Mouse (Mus musculus): ENCODE results near the gene Mettl23. TPM values are rescaled to one million over a fixed set of nuclear protein-coding genes. Genes with fewer than 3 reads are reported as not detected.

Mettl23 gene
- polyA plus RNA-seq, 1 experiment = 27.5 TPM

DNA sequence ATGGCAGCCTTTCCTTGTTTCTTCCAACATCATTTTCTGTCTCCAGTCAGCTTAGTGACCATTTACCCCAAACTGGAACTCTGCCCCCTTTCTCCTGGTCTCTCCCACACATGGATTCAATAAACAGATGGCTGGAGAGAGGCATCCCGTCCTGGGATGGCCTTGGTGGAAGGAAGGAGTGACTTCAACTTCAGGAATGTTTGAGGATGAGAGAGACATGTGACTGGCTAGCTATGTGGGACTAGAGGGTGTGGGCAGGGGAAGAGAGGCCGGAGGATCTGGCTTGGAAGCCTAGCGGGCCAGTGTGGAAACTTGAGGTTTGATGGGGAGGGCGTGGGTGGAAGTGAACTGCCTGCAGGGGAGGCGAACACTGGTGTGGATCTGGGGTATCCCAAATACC, 26.3 kb upstream of the Mettl23 start:
- H3K9ac ChIP-seq (ENCODE audit: low read depth, poor library complexity, severe bottlenecking) = no peak overlapping the region
- H3K4me1 ChIP-seq (ENCODE audit: control insufficient read depth, insufficient read depth, low read length) = peaks cover 10% of the 10 kb centered on the region
- no peaks in the 10 kb centered on the region for H3K36me3 ChIP-seq (ENCODE audit: control insufficient read depth, insufficient read depth, low read length, poor library complexity, severe bottlenecking)
- H3K4me3 ChIP-seq (ENCODE audit: low read depth, low read length) = no peak overlapping the region
- H3K9me3 ChIP-seq (replicated peaks; ENCODE audit: control insufficient read depth, insufficient read depth, low read length, poor library complexity, severe bottlenecking) = no peaks in the 10 kb centered on the region
- no peaks in the 10 kb centered on the region for H3K27me3 ChIP-seq (ENCODE audit: control insufficient read depth, insufficient read depth, low read length, poor library complexity, severe bottlenecking)
- no peak overlapping the region for H3K27ac ChIP-seq (ENCODE audit: insufficient read depth, low read length)
- no peak for TF ChIP-seq CTCF (IDR thresholded peaks at IDR 0.05; ENCODE audit: low read depth, low read length)
- no peak for TF ChIP-seq EP300 (IDR thresholded peaks at IDR 0.05; ENCODE audit: insufficient read depth, low read depth, low read length)
- no peak for TF ChIP-seq POLR2A (IDR thresholded peaks at IDR 0.05; ENCODE audit: insufficient read depth, low read length)

DNA sequence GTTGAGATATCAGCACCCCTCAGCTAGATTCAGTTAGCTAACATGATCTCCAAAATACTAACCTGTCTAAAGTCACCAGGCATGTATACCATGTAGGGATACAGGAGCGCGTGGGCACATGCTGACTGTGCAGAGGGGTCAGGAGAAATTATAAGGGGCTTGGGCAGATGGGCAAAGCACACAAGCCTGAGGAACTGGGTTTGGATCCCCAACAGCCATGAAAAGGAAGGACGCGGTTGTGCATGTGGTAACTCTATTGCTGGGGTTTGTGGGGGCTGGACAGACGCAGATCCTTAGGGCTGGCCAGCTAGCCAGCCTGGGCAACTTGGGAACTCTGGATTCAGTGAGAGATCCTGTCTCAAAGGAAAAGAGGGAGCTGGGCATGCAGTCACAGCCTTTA, 25.5 kb upstream of the Mettl23 start:
- no peaks in the 10 kb centered on the region for H3K36me3 ChIP-seq (ENCODE audit: control insufficient read depth, insufficient read depth, low read length, poor library complexity, severe bottlenecking)
- TF ChIP-seq CTCF (IDR thresholded peaks at IDR 0.05; ENCODE audit: low read depth, low read length) = no peak
- TF ChIP-seq EP300 (IDR thresholded peaks at IDR 0.05; ENCODE audit: insufficient read depth, low read depth, low read length) = no peak
- TF ChIP-seq POLR2A (IDR thresholded peaks at IDR 0.05; ENCODE audit: insufficient read depth, low read length) = no peak
- H3K4me1 ChIP-seq (ENCODE audit: control insufficient read depth, insufficient read depth, low read length) = peaks cover 10% of the 10 kb centered on the region
- no peaks in the 10 kb centered on the region for H3K27me3 ChIP-seq (ENCODE audit: control insufficient read depth, insufficient read depth, low read length, poor library complexity, severe bottlenecking)
- no peaks in the 10 kb centered on the region for H3K9me3 ChIP-seq (replicated peaks; ENCODE audit: control insufficient read depth, insufficient read depth, low read length, poor library complexity, severe bottlenecking)
- no peak overlapping the region for H3K9ac ChIP-seq (ENCODE audit: low read depth, poor library complexity, severe bottlenecking)
- H3K27ac ChIP-seq (ENCODE audit: insufficient read depth, low read length) = no peak overlapping the region
- no peak overlapping the region for H3K4me3 ChIP-seq (ENCODE audit: low read depth, low read length)

DNA sequence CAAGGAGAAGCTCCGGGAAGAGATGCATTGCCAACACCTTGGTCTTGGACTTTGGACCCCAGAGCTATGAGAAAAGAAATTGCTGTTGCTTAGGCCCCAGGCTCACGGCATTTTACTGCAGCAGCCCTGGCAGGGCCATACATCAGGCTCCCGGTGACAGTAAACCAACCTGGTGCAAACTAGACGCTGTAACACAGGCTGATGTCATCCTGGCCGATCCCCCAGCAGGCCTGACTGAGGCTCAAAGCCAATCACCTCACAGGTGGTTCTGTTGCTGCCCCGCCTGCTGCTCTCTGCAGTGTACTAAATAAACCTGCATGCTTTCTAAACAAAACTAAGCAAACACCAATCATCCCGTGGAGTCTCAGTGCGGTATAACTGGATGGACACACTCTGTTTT, 24.4 kb upstream of the Mettl23 start:
- Histone ChIP-seq H3K9ac (ENCODE audit: low read depth, poor library complexity, severe bottlenecking) (no peak overlapping the region), H3K27me3 (ENCODE audit: control insufficient read depth, insufficient read depth, low read length, poor library complexity, severe bottlenecking) (no peaks in the 10 kb centered on the region), H3K36me3 (ENCODE audit: control insufficient read depth, insufficient read depth, low read length, poor library complexity, severe bottlenecking) (no peaks in the 10 kb centered on the region), H3K27ac (ENCODE audit: insufficient read depth, low read length) (no peak overlapping the region), H3K9me3 (replicated peaks; ENCODE audit: control insufficient read depth, insufficient read depth, low read length, poor library complexity, severe bottlenecking) (no peaks in the 10 kb centered on the region), H3K4me3 (ENCODE audit: low read depth, low read length) (no peak overlapping the region), H3K4me1 (ENCODE audit: control insufficient read depth, insufficient read depth, low read length) (peaks cover 5% of the 10 kb centered on the region)
- TF ChIP-seq POLR2A (IDR thresholded peaks at IDR 0.05; ENCODE audit: insufficient read depth, low read length) (no peak), EP300 (IDR thresholded peaks at IDR 0.05; ENCODE audit: insufficient read depth, low read depth, low read length) (no peak), CTCF (IDR thresholded peaks at IDR 0.05; ENCODE audit: low read depth, low read length) (no peak)

DNA sequence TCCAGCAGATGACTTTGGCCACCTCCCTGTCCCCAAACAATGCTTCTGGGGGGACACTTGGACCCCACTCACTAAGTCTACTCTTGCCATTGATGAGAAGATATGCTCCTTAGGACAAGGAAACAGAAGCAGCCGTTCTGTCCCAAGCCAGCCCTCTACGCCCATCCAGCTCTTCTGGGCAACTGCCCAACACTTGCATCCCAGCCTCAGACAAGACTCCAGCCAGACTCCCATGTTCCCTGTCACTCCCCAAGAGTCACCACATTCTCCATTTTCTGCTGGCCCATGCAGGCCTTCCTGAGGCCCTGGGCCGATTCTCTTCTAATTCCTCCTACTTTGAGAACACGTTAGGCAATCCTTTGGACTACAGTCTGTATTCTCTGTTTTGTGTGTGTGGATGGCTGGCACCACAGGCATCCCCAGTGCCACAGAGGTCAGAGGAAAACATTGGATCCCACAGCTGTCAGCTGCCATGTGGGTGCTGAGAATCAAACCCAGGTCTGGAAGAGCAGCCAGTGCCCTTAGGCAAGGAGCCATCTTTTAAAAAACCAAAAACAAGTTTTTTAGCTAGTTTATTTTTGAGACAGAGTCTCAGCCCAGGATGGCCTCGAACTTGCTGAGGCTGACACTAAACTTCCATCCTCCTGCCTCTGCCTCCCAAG, 23.0 kb upstream of the Mettl23 start:
- H3K36me3 ChIP-seq (ENCODE audit: control insufficient read depth, insufficient read depth, low read length, poor library complexity, severe bottlenecking) = no peaks in the 10 kb centered on the region
- no peak overlapping the region for H3K9ac ChIP-seq (ENCODE audit: low read depth, poor library complexity, severe bottlenecking)
- no peak overlapping the region for H3K27ac ChIP-seq (ENCODE audit: insufficient read depth, low read length)
- peaks cover 3% of the 10 kb centered on the region for H3K4me1 ChIP-seq (ENCODE audit: control insufficient read depth, insufficient read depth, low read length)
- H3K9me3 ChIP-seq (replicated peaks; ENCODE audit: control insufficient read depth, insufficient read depth, low read length, poor library complexity, severe bottlenecking) = no peaks in the 10 kb centered on the region
- H3K27me3 ChIP-seq (ENCODE audit: control insufficient read depth, insufficient read depth, low read length, poor library complexity, severe bottlenecking) = no peaks in the 10 kb centered on the region
- H3K4me3 ChIP-seq (ENCODE audit: low read depth, low read length) = no peak overlapping the region
- TF ChIP-seq CTCF (IDR thresholded peaks at IDR 0.05; ENCODE audit: low read depth, low read length) = no peak
- no peak for TF ChIP-seq POLR2A (IDR thresholded peaks at IDR 0.05; ENCODE audit: insufficient read depth, low read length)
- no peak for TF ChIP-seq EP300 (IDR thresholded peaks at IDR 0.05; ENCODE audit: insufficient read depth, low read depth, low read length)

DNA sequence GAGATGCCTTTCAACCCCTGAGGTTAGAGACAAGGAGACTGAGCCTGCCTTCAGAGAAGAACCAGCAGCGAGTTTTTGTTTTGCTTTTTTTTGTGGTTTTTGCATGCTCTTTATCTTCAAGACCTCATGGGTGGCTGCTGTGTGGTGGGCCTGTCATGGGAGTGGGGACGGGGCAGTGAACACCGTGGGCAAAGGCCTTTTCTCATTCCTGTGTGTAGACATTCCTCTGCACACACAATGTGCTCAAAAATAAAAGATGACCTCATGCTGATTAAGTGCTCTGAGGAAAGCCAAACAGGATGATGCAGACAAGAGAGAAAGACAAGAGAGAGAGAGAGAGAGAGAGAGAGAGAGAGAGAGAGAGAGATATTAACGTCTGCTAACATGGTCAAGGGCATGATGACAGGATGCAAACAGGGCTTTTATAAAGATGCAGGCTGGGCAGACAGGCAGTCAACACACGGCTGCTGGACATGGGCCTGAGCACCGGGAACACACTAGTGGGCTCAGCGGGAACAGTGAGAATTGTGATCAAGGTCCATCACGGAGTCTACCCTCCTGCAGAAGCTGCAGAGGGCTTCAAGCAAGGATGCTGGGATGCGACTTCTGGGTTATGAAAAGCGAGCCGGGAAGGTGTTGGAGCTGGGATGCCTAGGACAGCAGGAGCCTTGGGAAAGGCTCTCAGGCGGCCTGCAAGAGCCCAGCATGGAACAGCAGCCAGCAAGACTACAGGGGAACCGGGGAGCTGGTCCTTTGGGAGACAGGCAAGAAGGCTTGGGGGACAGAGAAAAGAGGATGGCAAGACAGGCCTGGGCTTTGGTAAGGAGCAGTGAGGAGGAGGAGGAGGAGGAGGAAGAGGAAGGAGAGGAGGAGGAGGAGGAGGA, 21.8 kb upstream of the Mettl23 start:
- Histone ChIP-seq H3K9ac (ENCODE audit: low read depth, poor library complexity, severe bottlenecking) (no peak overlapping the region), H3K4me3 (ENCODE audit: low read depth, low read length) (no peak overlapping the region), H3K4me1 (ENCODE audit: control insufficient read depth, insufficient read depth, low read length) (no peaks in the 10 kb centered on the region), H3K36me3 (ENCODE audit: control insufficient read depth, insufficient read depth, low read length, poor library complexity, severe bottlenecking) (no peaks in the 10 kb centered on the region), H3K27ac (ENCODE audit: insufficient read depth, low read length) (no peak overlapping the region), H3K9me3 (replicated peaks; ENCODE audit: control insufficient read depth, insufficient read depth, low read length, poor library complexity, severe bottlenecking) (no peaks in the 10 kb centered on the region), H3K27me3 (ENCODE audit: control insufficient read depth, insufficient read depth, low read length, poor library complexity, severe bottlenecking) (no peaks in the 10 kb centered on the region)
- TF ChIP-seq POLR2A (IDR thresholded peaks at IDR 0.05; ENCODE audit: insufficient read depth, low read length) (no peak), CTCF (IDR thresholded peaks at IDR 0.05; ENCODE audit: low read depth, low read length) (no peak), EP300 (IDR thresholded peaks at IDR 0.05; ENCODE audit: insufficient read depth, low read depth, low read length) (no peak)

DNA sequence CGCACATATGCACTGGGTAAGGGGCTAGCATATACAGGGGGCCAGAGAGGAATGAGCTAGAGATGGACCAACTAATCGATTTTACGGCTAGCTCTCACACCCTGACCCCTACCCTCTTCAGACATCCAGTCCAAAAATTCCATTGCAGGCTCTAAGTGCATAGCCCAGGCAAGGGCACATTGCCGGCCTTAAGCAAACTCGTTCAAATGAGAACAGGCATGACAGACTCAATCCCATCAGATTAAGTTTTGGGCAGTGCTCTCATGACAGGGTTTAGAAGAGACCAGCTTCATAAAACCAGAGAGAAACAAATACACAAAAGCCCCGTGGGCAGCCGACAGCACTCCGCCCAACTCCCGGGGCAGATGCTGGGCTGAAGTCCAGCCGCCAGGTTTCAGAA, 20.9 kb upstream of the Mettl23 start:
- Histone ChIP-seq H3K9ac (ENCODE audit: low read depth, poor library complexity, severe bottlenecking) (no peak overlapping the region), H3K36me3 (ENCODE audit: control insufficient read depth, insufficient read depth, low read length, poor library complexity, severe bottlenecking) (no peaks in the 10 kb centered on the region), H3K9me3 (replicated peaks; ENCODE audit: control insufficient read depth, insufficient read depth, low read length, poor library complexity, severe bottlenecking) (no peaks in the 10 kb centered on the region), H3K27ac (ENCODE audit: insufficient read depth, low read length) (no peak overlapping the region), H3K4me1 (ENCODE audit: control insufficient read depth, insufficient read depth, low read length) (no peaks in the 10 kb centered on the region), H3K4me3 (ENCODE audit: low read depth, low read length) (no peak overlapping the region), H3K27me3 (ENCODE audit: control insufficient read depth, insufficient read depth, low read length, poor library complexity, severe bottlenecking) (no peaks in the 10 kb centered on the region)
- no peak for TF ChIP-seq EP300 (IDR thresholded peaks at IDR 0.05; ENCODE audit: insufficient read depth, low read depth, low read length)
- TF ChIP-seq CTCF (IDR thresholded peaks at IDR 0.05; ENCODE audit: low read depth, low read length) = no peak
- no peak for TF ChIP-seq POLR2A (IDR thresholded peaks at IDR 0.05; ENCODE audit: insufficient read depth, low read length)
